Comparison of ENCODE assay signal across 8 mouse cellular contexts in the genomic region with DNA sequence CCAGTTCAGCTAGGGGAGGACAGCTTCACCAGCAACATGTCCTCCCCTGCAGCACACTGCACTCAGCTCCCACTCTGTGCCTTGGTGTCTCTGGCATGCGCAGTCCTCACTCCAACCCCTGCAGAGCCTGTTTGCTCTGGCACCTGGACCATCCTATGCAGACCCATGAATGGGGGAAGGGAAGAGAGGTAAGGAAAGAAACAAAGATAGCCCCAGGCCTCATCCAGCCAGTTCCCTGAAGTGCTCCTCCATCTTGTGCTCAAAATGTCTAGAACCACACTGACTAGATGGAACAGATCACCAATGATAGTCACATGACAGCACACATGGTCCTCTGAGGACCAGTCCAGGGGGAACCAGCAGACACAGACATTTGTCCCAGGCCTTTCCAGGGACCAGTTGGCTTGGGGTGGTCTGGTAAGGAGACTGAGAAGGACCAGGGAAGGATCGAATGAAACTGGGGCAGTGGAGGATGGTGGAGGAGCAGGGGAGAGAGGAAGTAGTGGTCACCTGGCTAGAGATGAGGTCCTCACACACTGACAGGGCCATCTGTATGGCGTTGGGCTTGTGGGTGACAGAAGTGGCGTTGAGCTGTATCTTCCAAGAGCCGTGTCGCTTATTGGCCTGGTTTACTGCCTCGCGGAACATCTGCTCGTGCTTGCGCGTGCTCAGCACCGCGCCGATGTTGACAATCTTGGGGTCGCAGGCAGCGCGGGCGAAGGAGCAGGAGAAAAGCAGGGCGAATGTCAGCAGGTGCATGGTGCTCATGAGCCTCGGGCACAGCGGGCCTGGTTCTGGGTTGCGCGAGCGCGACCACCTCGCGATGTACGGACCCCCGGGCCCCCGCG. TPM values are rescaled to one million over a fixed set of nuclear protein-coding genes. Genes with fewer than 3 reads are reported as not detected.
DNase-seq lines count a peak whose midpoint lies in the region; ATAC-seq and TF ChIP-seq lines count a peak whose summit lies in the region.

No protein-coding gene starts in this region.

- no peak for ATAC-seq in heart, embryonic 13.5 days (ENCODE audit: extremely low read depth, insufficient number of reproducible peaks, low FRiP score, low TSS enrichment)
- no peak for ATAC-seq in embryonic facial prominence, embryonic 13.5 days (ENCODE audit: insufficient number of reproducible peaks, insufficient read depth, low FRiP score, low TSS enrichment, low read depth)

- peaks cover 3% of the 10 kb centered on the region; the same call in 1 of the 2 replicates for H3K4me1 ChIP-seq in heart, embryonic 13.5 days
- H3K4me1 ChIP-seq in ES-Bruce4 (ENCODE audit: control insufficient read depth, insufficient read depth, low read length), result no peaks in the 10 kb centered on the region
- H3K4me1 ChIP-seq in embryonic facial prominence, embryonic 13.5 days, result peaks cover 4% of the 10 kb centered on the region

- no peak overlapping the region for H3K27ac ChIP-seq in heart, embryonic 13.5 days (replicated peaks)
- no peak overlapping the region for H3K27ac ChIP-seq in ES-Bruce4 (ENCODE audit: insufficient read depth, low read length)
- no peak overlapping the region for H3K27ac ChIP-seq in embryonic facial prominence, embryonic 13.5 days

- no peaks in the 10 kb centered on the region for H3K36me3 ChIP-seq in heart, embryonic 13.5 days
- H3K36me3 ChIP-seq in ES-Bruce4 (ENCODE audit: control insufficient read depth, insufficient read depth, low read length, poor library complexity, severe bottlenecking), result no peaks in the 10 kb centered on the region
- H3K36me3 ChIP-seq in embryonic facial prominence, embryonic 13.5 days, result no peaks in the 10 kb centered on the region

- peak overlapping the region; percentile 64 for H3K4me2 ChIP-seq in heart, embryonic 13.5 days
- H3K4me2 ChIP-seq in embryonic facial prominence, embryonic 13.5 days, result peak overlapping the region; percentile 68

- TF ChIP-seq EP300 in ES-Bruce4 (IDR thresholded peaks at IDR 0.05; ENCODE audit: insufficient read depth, low read depth, low read length), result no peak

- no peak overlapping the region for H3K9ac ChIP-seq in heart, embryonic 13.5 days
- H3K9ac ChIP-seq in ES-Bruce4 (ENCODE audit: low read depth, poor library complexity, severe bottlenecking), result no peak overlapping the region
- no peak overlapping the region for H3K9ac ChIP-seq in embryonic facial prominence, embryonic 13.5 days

- H3K27me3 ChIP-seq in heart, embryonic 13.5 days (replicated peaks), result peaks cover 97% of the 10 kb centered on the region
- no peaks in the 10 kb centered on the region for H3K27me3 ChIP-seq in ES-Bruce4 (ENCODE audit: control insufficient read depth, insufficient read depth, low read length, poor library complexity, severe bottlenecking)
- peaks cover 79% of the 10 kb centered on the region for H3K27me3 ChIP-seq in embryonic facial prominence, embryonic 13.5 days

- DNase-seq in heart, postnatal 4 days, result no peak
- peak; percentile 60 to 85 for DNase-seq in left cerebral cortex, postnatal 25 days (ENCODE audit: low spot score in 2 of 2)
- DNase-seq in retina, postnatal 7 days (ENCODE audit: low read depth, low spot score), result peak; percentile 24
- no peak for DNase-seq in urinary bladder, postnatal 10 days (ENCODE audit: low spot score)
- DNase-seq in spleen, adult 12 weeks (ENCODE audit: low spot score), result no peak

- peak overlapping the region; percentile 38 for H3K4me3 ChIP-seq in heart, embryonic 13.5 days
- peak overlapping the region; percentile 48 for H3K4me3 ChIP-seq in ES-Bruce4 (ENCODE audit: low read depth, low read length)
- H3K4me3 ChIP-seq in embryonic facial prominence, embryonic 13.5 days, result peak overlapping the region; percentile 36

- TF ChIP-seq CTCF in ES-Bruce4 (IDR thresholded peaks at IDR 0.05; ENCODE audit: low read depth, low read length), result no peak

- 8% methylated on average over 31 of the region's 31 CpGs for WGBS in heart, embryonic 13.5 days
- 10% methylated on average over 31 of the region's 31 CpGs for WGBS in embryonic facial prominence, embryonic 13.5 days

- intact Hi-C loops in left cerebral cortex, postnatal 25 days (cut with DNase I), result no loop called here

- H3K9me3 ChIP-seq in heart, embryonic 13.5 days, result no peaks in the 10 kb centered on the region
- H3K9me3 ChIP-seq in ES-Bruce4 (replicated peaks; ENCODE audit: control insufficient read depth, insufficient read depth, low read length, poor library complexity, severe bottlenecking), result no peaks in the 10 kb centered on the region
- H3K9me3 ChIP-seq in embryonic facial prominence, embryonic 13.5 days, result no peaks in the 10 kb centered on the region

- TF ChIP-seq POLR2A in ES-Bruce4 (IDR thresholded peaks at IDR 0.05; ENCODE audit: insufficient read depth, low read length), result no peak

RNA-seq across cellular contexts. Expression of a gene that starts 0.6 kb away (rescaled TPM):
- polyA plus RNA-seq in heart, embryonic 13.5 days (2015; fragmentation: Nextera tagmentation; extraction: Ambion mirVana), result 0.09 and 0.16 TPM in 2 replicates
- not detected for total RNA-seq in heart, postnatal 4 days (2021)
- 2.7 and 4.2 TPM in 2 replicates for polyA plus RNA-seq in ES-Bruce4 (2011; ENCODE audit: insufficient read depth, insufficient read length, low read depth, missing spikeins)
- 0.38 and 1.2 TPM in 2 replicates for polyA plus RNA-seq in embryonic facial prominence, embryonic 13.5 days (2015; fragmentation: Nextera tagmentation; extraction: Ambion mirVana)
- total RNA-seq in left cerebral cortex, postnatal 25 days (2021), result 100 to 1,000 TPM; 435 to 455 TPM

RNA-seq across cellular contexts. Expression of a gene that starts 13.8 kb away (rescaled TPM):
- 28.4 and 31.3 TPM in 2 replicates for polyA plus RNA-seq in heart, embryonic 13.5 days (2015; fragmentation: Nextera tagmentation; extraction: Ambion mirVana)
- total RNA-seq in heart, postnatal 4 days (2021), result 10 to 100 TPM; 27.2 to 28.6 TPM
- polyA plus RNA-seq in ES-Bruce4 (2011; ENCODE audit: insufficient read depth, insufficient read length, low read depth, missing spikeins), result 45.6 and 57.3 TPM in 2 replicates
- polyA plus RNA-seq in embryonic facial prominence, embryonic 13.5 days (2015; fragmentation: Nextera tagmentation; extraction: Ambion mirVana), result 61.1 and 79.4 TPM in 2 replicates
- total RNA-seq in left cerebral cortex, postnatal 25 days (2021), result 10 to 100 TPM; 55.0 to 59.5 TPM

RNA-seq across cellular contexts. Expression of a gene that starts 28.6 kb away (rescaled TPM):
- polyA plus RNA-seq in heart, embryonic 13.5 days (2015; fragmentation: Nextera tagmentation; extraction: Ambion mirVana), result not detected in 2 replicates
- total RNA-seq in heart, postnatal 4 days (2021), result not detected
- polyA plus RNA-seq in ES-Bruce4 (2011; ENCODE audit: insufficient read depth, insufficient read length, low read depth, missing spikeins), result not detected in 2 replicates
- polyA plus RNA-seq in embryonic facial prominence, embryonic 13.5 days (2015; fragmentation: Nextera tagmentation; extraction: Ambion mirVana), result 0.22 TPM in 2 replicates
- total RNA-seq in left cerebral cortex, postnatal 25 days (2021), result not detected

RNA-seq across cellular contexts. Expression of a gene that starts 30.4 kb away (rescaled TPM):
- polyA plus RNA-seq in heart, embryonic 13.5 days (2015; fragmentation: Nextera tagmentation; extraction: Ambion mirVana), result not detected in 2 replicates
- total RNA-seq in heart, postnatal 4 days (2021), result not detected
- polyA plus RNA-seq in ES-Bruce4 (2011; ENCODE audit: insufficient read depth, insufficient read length, low read depth, missing spikeins), result not detected in 2 replicates
- polyA plus RNA-seq in embryonic facial prominence, embryonic 13.5 days (2015; fragmentation: Nextera tagmentation; extraction: Ambion mirVana), result not detected in 2 replicates
- total RNA-seq in left cerebral cortex, postnatal 25 days (2021), result not detected

RNA-seq across cellular contexts. Expression of a gene that starts 37.8 kb away (rescaled TPM):
- polyA plus RNA-seq in heart, embryonic 13.5 days (2015; fragmentation: Nextera tagmentation; extraction: Ambion mirVana), result 13.6 and 14.4 TPM in 2 replicates
- 1 to 10 TPM; 4.7 to 5.2 TPM for total RNA-seq in heart, postnatal 4 days (2021)
- polyA plus RNA-seq in ES-Bruce4 (2011; ENCODE audit: insufficient read depth, insufficient read length, low read depth, missing spikeins), result 27.8 and 29.4 TPM in 2 replicates
- 23.0 and 25.5 TPM in 2 replicates for polyA plus RNA-seq in embryonic facial prominence, embryonic 13.5 days (2015; fragmentation: Nextera tagmentation; extraction: Ambion mirVana)
- 10 to 100 TPM; 28.2 to 33.2 TPM for total RNA-seq in left cerebral cortex, postnatal 25 days (2021)

Comparison
In these comparisons a context has a peak if more than half of its experiments do, and no peak if none do; other contexts are left out.
1. DNase-seq: peak in left cerebral cortex, postnatal 25 days (2 of 2) and retina, postnatal 7 days (single experiment); none in heart, postnatal 4 days (single experiment), urinary bladder, postnatal 10 days (single experiment) and spleen, adult 12 weeks (single experiment).
2. Peak in every context shown above with its lines, with median percentiles within 50 percentile points of each other: H3K4me3 ChIP-seq.